Mouse (Mus musculus): ENCODE data around the gene Aff4.

DNA sequence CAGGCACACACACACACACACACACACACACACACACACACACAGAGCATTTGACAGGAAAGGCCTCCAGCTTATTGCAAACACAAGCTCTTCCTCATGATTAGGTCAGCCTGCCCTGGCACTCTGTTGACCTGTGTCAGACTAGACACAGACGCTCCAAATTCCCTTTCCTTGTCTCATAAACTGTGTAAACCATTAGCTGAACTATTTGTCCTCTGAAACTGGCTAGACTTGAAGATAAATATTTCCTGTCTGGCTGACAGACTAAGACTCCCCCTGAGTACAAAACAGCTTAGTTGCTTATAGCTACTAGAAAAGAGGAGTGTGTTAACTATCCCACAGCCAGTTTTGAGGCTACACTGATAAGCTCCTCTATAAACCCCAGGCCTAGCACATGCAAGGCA, 35.9 kb upstream of the Aff4 start:
- TF ChIP-seq CTCF (IDR thresholded peaks at IDR 0.05; ENCODE audit: control insufficient read depth, insufficient read depth, insufficient read length) (no peak), CEBPB (IDR thresholded peaks at IDR 0.05; ENCODE audit: low read depth) (no peak), MYOG (IDR thresholded peaks at IDR 0.05; ENCODE audit: control insufficient read depth, extremely low read depth, insufficient read length) (no peak), MYOD1 (IDR thresholded peaks at IDR 0.05; ENCODE audit: control insufficient read depth, insufficient read length, low read depth) (no peak), MAX (IDR thresholded peaks at IDR 0.05) (no peak)

All from C2C12 (cell line).